Comparison of ENCODE assay signal across 33 mouse cellular contexts in genomic region chr5:86528725-86529124, GRCm38 (mm10). TPM values are rescaled to one million over a fixed set of nuclear protein-coding genes. Genes with fewer than 3 reads are reported as not detected.
DNase-seq lines count a peak whose midpoint lies in the region; ATAC-seq lines count a peak whose summit lies in the region.
"Had no signal": no experiment of that assay in that cellular context is flagged by ENCODE, and none has a peak within 500 bp of the region (broad histone marks: within the 10 kb centered on the region; RNA-seq: fewer than 3 reads in every experiment).

No protein-coding gene starts in this region.

- no peaks in the 10 kb centered on the region for H3K27me3 ChIP-seq in embryonic facial prominence, embryonic 11.5 days (ENCODE audit: control insufficient read depth, insufficient read depth, low read length)
- H3K27me3 ChIP-seq in midbrain, embryonic 15.5 days (replicated peaks): no peaks in the 10 kb centered on the region
- H3K27me3 ChIP-seq in liver, embryonic 11.5 days (replicated peaks; ENCODE audit: control insufficient read depth, insufficient read depth, low read length): no peaks in the 10 kb centered on the region
- H3K27me3 ChIP-seq: embryonic facial prominence, embryonic 15.5 days; hindbrain, embryonic 13.5 days; intestine, embryonic 15.5 days had no signal

- H3K9me3 ChIP-seq in embryonic facial prominence, embryonic 11.5 days (replicated peaks; ENCODE audit: control insufficient read depth, low read length): no peaks in the 10 kb centered on the region
- H3K9me3 ChIP-seq in midbrain, embryonic 15.5 days: no peaks in the 10 kb centered on the region
- H3K9me3 ChIP-seq in liver, embryonic 11.5 days (ENCODE audit: control insufficient read depth, low read length): no peaks in the 10 kb centered on the region
- H3K9me3 ChIP-seq: embryonic facial prominence, embryonic 15.5 days; hindbrain, embryonic 13.5 days; intestine, embryonic 15.5 days had no signal

- H3K9ac ChIP-seq in embryonic facial prominence, embryonic 11.5 days (replicated peaks; ENCODE audit: low read length): no peak overlapping the region
- H3K9ac ChIP-seq in midbrain, embryonic 15.5 days: no peak overlapping the region
- H3K9ac ChIP-seq in liver, embryonic 11.5 days (ENCODE audit: low read depth, low read length): no peak overlapping the region
- H3K9ac ChIP-seq: embryonic facial prominence, embryonic 15.5 days; hindbrain, embryonic 13.5 days; intestine, embryonic 15.5 days had no signal

- H3K4me3 ChIP-seq in embryonic facial prominence, embryonic 11.5 days (ENCODE audit: low read depth, low read length): no peak overlapping the region
- no peak overlapping the region for H3K4me3 ChIP-seq in midbrain, embryonic 15.5 days
- no peak overlapping the region for H3K4me3 ChIP-seq in liver, embryonic 11.5 days (ENCODE audit: low read depth, low read length)
- H3K4me3 ChIP-seq: embryonic facial prominence, embryonic 15.5 days; gastrocnemius, adult 2 months; hindbrain, embryonic 13.5 days; intestine, embryonic 15.5 days had no signal

- no peak overlapping the region for H3K27ac ChIP-seq in embryonic facial prominence, embryonic 11.5 days (replicated peaks; ENCODE audit: low read depth, low read length)
- H3K27ac ChIP-seq in midbrain, embryonic 15.5 days: no peak overlapping the region
- no peak overlapping the region for H3K27ac ChIP-seq in liver, embryonic 11.5 days (ENCODE audit: low read depth, low read length)
- H3K27ac ChIP-seq: embryonic facial prominence, embryonic 15.5 days; gastrocnemius, adult 2 months; hindbrain, embryonic 13.5 days; intestine, embryonic 15.5 days had no signal

- ATAC-seq in embryonic facial prominence, embryonic 11.5 days (replicated peaks; ENCODE audit: insufficient number of reproducible peaks, low FRiP score, low TSS enrichment, low read depth): no peak; the same call in 1 of the 2 replicates
- ATAC-seq in midbrain, embryonic 15.5 days (replicated peaks): no peak
- ATAC-seq in liver, embryonic 11.5 days (replicated peaks; ENCODE audit: low FRiP score): no peak
- ATAC-seq: CD4-positive, CD25-positive, alpha-beta regulatory T cell, adult 4 months; forebrain, embryonic 14.5 days; hindbrain, embryonic 16.5 days; intestine, embryonic 15.5 days had no signal

- no peaks in the 10 kb centered on the region for H3K36me3 ChIP-seq in embryonic facial prominence, embryonic 11.5 days (replicated peaks; ENCODE audit: control insufficient read depth, insufficient read depth, low read depth, low read length)
- H3K36me3 ChIP-seq in midbrain, embryonic 15.5 days (replicated peaks): no peaks in the 10 kb centered on the region
- H3K36me3 ChIP-seq in liver, embryonic 11.5 days (ENCODE audit: control insufficient read depth, insufficient read depth, low read length): no peaks in the 10 kb centered on the region
- H3K36me3 ChIP-seq: embryonic facial prominence, embryonic 15.5 days; hindbrain, embryonic 13.5 days; intestine, embryonic 15.5 days had no signal

- peak; percentile 8 for DNase-seq in layer of hippocampus, adult 9-11 months
- no peak for DNase-seq in layer of hippocampus, adult 9-10 months (ENCODE audit: low spot score)
- peak; percentile 4 for DNase-seq in right cerebral cortex, postnatal 4 days
- DNase-seq in right cerebral cortex, postnatal 14 days: no peak
- peak; percentile 1 for DNase-seq in embryonic facial prominence, embryonic 11.5 days (ENCODE audit: low spot score)
- peak; percentile 4 for DNase-seq in layer of hippocampus, postnatal 14 days (ENCODE audit: low spot score in 2 of 2)
- no peak for DNase-seq in liver, embryonic 11.5 days (ENCODE audit: low spot score)
- DNase-seq: adrenal gland, adult 2 months; adrenal gland, postnatal 14 days; cerebellum, adult 2 months; cerebellum, adult 9-11 months; cerebellum, postnatal 25 days; gastrocnemius, adult 2 months; gastrocnemius, postnatal 14 days; heart, adult 11 months had no signal

- WGBS in embryonic facial prominence, embryonic 11.5 days: 52% methylated on average over 2 of the region's 2 CpGs
- 73% methylated on average over 2 of the region's 2 CpGs for WGBS in midbrain, embryonic 15.5 days
- 73% methylated on average over 2 of the region's 2 CpGs for WGBS in liver, embryonic 11.5 days

- H3K4me2 ChIP-seq in embryonic facial prominence, embryonic 11.5 days (ENCODE audit: low read depth, low read length): no peak overlapping the region
- H3K4me2 ChIP-seq in midbrain, embryonic 15.5 days: no peak overlapping the region
- H3K4me2 ChIP-seq in liver, embryonic 11.5 days: no peak overlapping the region
- H3K4me2 ChIP-seq: embryonic facial prominence, embryonic 15.5 days; heart, embryonic 11.5 days; hindbrain, embryonic 13.5 days; intestine, embryonic 15.5 days had no signal

- H3K4me1 ChIP-seq in embryonic facial prominence, embryonic 11.5 days (ENCODE audit: control insufficient read depth, insufficient read depth, low read length): no peaks in the 10 kb centered on the region
- no peaks in the 10 kb centered on the region for H3K4me1 ChIP-seq in midbrain, embryonic 15.5 days
- H3K4me1 ChIP-seq in liver, embryonic 11.5 days (replicated peaks; ENCODE audit: control insufficient read depth, insufficient read depth, low read length): no peaks in the 10 kb centered on the region
- H3K4me1 ChIP-seq: embryonic facial prominence, embryonic 15.5 days; hindbrain, embryonic 13.5 days; intestine, embryonic 15.5 days had no signal

RNA-seq across cellular contexts. Expression of gene Tmprss11g, which starts 10.3 kb away (rescaled TPM):
- 0.07 TPM in 1 of 2 replicates, not detected in the other for polyA plus RNA-seq in embryonic facial prominence, embryonic 11.5 days (2014; fragmentation: Nextera tagmentation; extraction: Ambion mirVana)
- total RNA-seq in layer of hippocampus, postnatal 14 days (2021): not detected
- polyA plus RNA-seq in midbrain, embryonic 15.5 days (2015; fragmentation: Nextera tagmentation; extraction: Ambion mirVana): not detected in 2 replicates
- not detected in 2 replicates for polyA plus RNA-seq in liver, embryonic 11.5 days (2014; fragmentation: Nextera tagmentation; extraction: Ambion mirVana)
- total RNA-seq: adrenal gland, adult 2 months; adrenal gland, postnatal 14 days; common myeloid progenitor, adult 5-6 weeks; gastrocnemius, adult 2 months; gastrocnemius, postnatal 14 days; gastrocnemius, postnatal 4 days; heart, adult 8-10 months; heart, postnatal 25 days; hematopoietic stem cell, adult 5-6 weeks; MEL had no signal
- polyA plus RNA-seq: adrenal gland, adult 2 months; CD4-positive, CD25-positive, alpha-beta regulatory T cell, adult 4 months; cerebellum, adult 2 months; forebrain, embryonic 14.5 days; frontal cortex, adult 2 months; heart, embryonic 11.5 days; heart, embryonic 14.5 days; heart, postnatal 0 days; hindbrain, embryonic 13.5 days; hindbrain, embryonic 16.5 days; intestine, embryonic 15.5 days had no signal

RNA-seq across cellular contexts. Expression of gene Tmprss11a, which starts 59.9 kb away (rescaled TPM):
- 0.13 TPM in 1 of 2 replicates, not detected in the other for polyA plus RNA-seq in embryonic facial prominence, embryonic 11.5 days (2014; fragmentation: Nextera tagmentation; extraction: Ambion mirVana)
- total RNA-seq in layer of hippocampus, postnatal 14 days (2021): not detected
- not detected in 2 replicates for polyA plus RNA-seq in midbrain, embryonic 15.5 days (2015; fragmentation: Nextera tagmentation; extraction: Ambion mirVana)
- polyA plus RNA-seq in liver, embryonic 11.5 days (2014; fragmentation: Nextera tagmentation; extraction: Ambion mirVana): not detected in 2 replicates
- total RNA-seq: adrenal gland, adult 2 months; adrenal gland, postnatal 14 days; common myeloid progenitor, adult 5-6 weeks; gastrocnemius, adult 2 months; gastrocnemius, postnatal 14 days; gastrocnemius, postnatal 4 days; heart, adult 8-10 months; heart, postnatal 25 days; hematopoietic stem cell, adult 5-6 weeks; MEL had no signal
- polyA plus RNA-seq: adrenal gland, adult 2 months; C2C12; CD4-positive, CD25-positive, alpha-beta regulatory T cell, adult 4 months; frontal cortex, adult 2 months; heart, embryonic 11.5 days; heart, embryonic 14.5 days; heart, postnatal 0 days; hindbrain, embryonic 13.5 days; hindbrain, embryonic 16.5 days; intestine, embryonic 15.5 days had no signal

Comparison
In these comparisons a context has a peak if more than half of its experiments do, and no peak if none do; other contexts are left out.
1. DNase-seq: peak in layer of hippocampus, adult 9-11 months (single experiment), right cerebral cortex, postnatal 4 days (single experiment), embryonic facial prominence, embryonic 11.5 days (single experiment) and layer of hippocampus, postnatal 14 days (2 of 2); none in layer of hippocampus, adult 9-10 months (single experiment), right cerebral cortex, postnatal 14 days (single experiment) and liver, embryonic 11.5 days (single experiment).